Mouse (Mus musculus): Measurements from ENCODE around the gene Epn3. TPM values are rescaled to one million over a fixed set of nuclear protein-coding genes. Genes with fewer than 3 reads are reported as not detected.

Epn3 gene
- polyA plus RNA-seq (2015; fragmentation: Nextera tagmentation; extraction: Ambion mirVana), result 0.66 and 0.75 TPM in 2 replicates

GRCm38 (mm10) chr11:94499661-94500152 lies at the start of gene Epn3:
Gene Epn3 (minus strand): TSS chr11:94499974.
- Histone ChIP-seq H3K27me3 (peaks cover 11% of the 10 kb centered on the region; the same call in 1 of the 2 replicates), H3K36me3 (no peaks in the 10 kb centered on the region), H3K9ac (replicated peaks) (peak within 1 kb of the TSS; percentile 18; the same call in 1 of the 2 replicates), H3K4me3 (peak within 1 kb of the TSS; percentile 24), H3K4me2 (replicated peaks) (peak within 1 kb of the TSS; percentile 45), H3K9me3 (no peaks in the 10 kb centered on the region), H3K27ac (replicated peaks) (no peak within 1 kb of the TSS), H3K4me1 (peaks cover 23% of the 10 kb centered on the region)
- 2% methylated on average over 26 of the region's 26 CpGs for WGBS
- ATAC-seq (replicated peaks), result 0 out of 2 replicates have a peak, but pooled peaks have one; percentile 49

- peak within 1 kb of the TSS; percentile 86 for H3K27ac ChIP-seq (replicated peaks)
- H3K9me3 ChIP-seq, result no peaks in the 10 kb centered on the region
- 4% methylated on average over 49 of the region's 49 CpGs for WGBS
- H3K9ac ChIP-seq (replicated peaks), result peak within 1 kb of the TSS; percentile 76
- H3K27me3 ChIP-seq, result no peaks in the 10 kb centered on the region
- H3K4me3 ChIP-seq, result peak within 1 kb of the TSS; percentile 85
- ATAC-seq (replicated peaks), result peak; percentile 90
- H3K4me2 ChIP-seq (replicated peaks), result peak within 1 kb of the TSS; percentile 89
- H3K4me1 ChIP-seq, result peaks cover 15% of the 10 kb centered on the region
- H3K36me3 ChIP-seq, result no peaks in the 10 kb centered on the region
Measured at GRCm38 (mm10) chr11:94548888-94549690, 49.3 kb upstream of the Epn3 start, which contains the start of gene Rsad1. Gene Rsad1 (minus strand): TSS chr11:94549255.

GRCm38 (mm10) chr11:94548041-94548784 lies 48.4 kb upstream of the Epn3 start:
- Histone ChIP-seq H3K36me3 (no peaks in the 10 kb centered on the region), H3K4me3 (peak overlapping the region; percentile 85), H3K9ac (replicated peaks) (peak overlapping the region; percentile 76), H3K27me3 (no peaks in the 10 kb centered on the region), H3K27ac (replicated peaks) (peak overlapping the region; percentile 86), H3K4me2 (replicated peaks) (peak overlapping the region; percentile 89), H3K9me3 (no peaks in the 10 kb centered on the region), H3K4me1 (peaks cover 15% of the 10 kb centered on the region)
- 14% methylated on average over 24 of the region's 24 CpGs for WGBS
- ATAC-seq (replicated peaks), result peak; percentile 39

GRCm38 (mm10) chr11:94547271-94547670 lies 47.5 kb upstream of the Epn3 start:
- Histone ChIP-seq H3K36me3 (no peaks in the 10 kb centered on the region), H3K27ac (replicated peaks) (no peak overlapping the region), H3K4me1 (peaks cover 15% of the 10 kb centered on the region), H3K27me3 (no peaks in the 10 kb centered on the region), H3K4me3 (no peak overlapping the region), H3K9me3 (no peaks in the 10 kb centered on the region), H3K9ac (replicated peaks) (no peak overlapping the region), H3K4me2 (replicated peaks) (no peak overlapping the region)
- no peak for ATAC-seq (replicated peaks)
- 91% methylated on average over 6 of the region's 6 CpGs for WGBS

- ATAC-seq (replicated peaks), result no peak
- Histone ChIP-seq H3K27me3 (no peaks in the 10 kb centered on the region), H3K36me3 (no peaks in the 10 kb centered on the region; the same call in 1 of the 2 replicates), H3K4me1 (peaks cover 15% of the 10 kb centered on the region), H3K4me3 (no peak overlapping the region), H3K27ac (replicated peaks) (no peak overlapping the region), H3K9me3 (no peaks in the 10 kb centered on the region), H3K4me2 (replicated peaks) (no peak overlapping the region), H3K9ac (replicated peaks) (no peak overlapping the region)
- WGBS, result 96% methylated on average over 5 of the region's 5 CpGs
Measured at GRCm38 (mm10) chr11:94546381-94546780, 46.6 kb upstream of the Epn3 start.

- no peak for ATAC-seq (replicated peaks)
- no peaks in the 10 kb centered on the region for H3K9me3 ChIP-seq
- H3K4me1 ChIP-seq, result peaks cover 12% of the 10 kb centered on the region
- no peaks in the 10 kb centered on the region for H3K27me3 ChIP-seq
- WGBS, result 50% methylated on average over 18 of the region's 18 CpGs
- H3K9ac ChIP-seq (replicated peaks), result no peak overlapping the region
- no peaks in the 10 kb centered on the region; the same call in 1 of the 2 replicates for H3K36me3 ChIP-seq
- H3K4me3 ChIP-seq, result no peak overlapping the region
- no peak overlapping the region for H3K27ac ChIP-seq (replicated peaks)
- H3K4me2 ChIP-seq (replicated peaks), result peak overlapping the region; percentile 18
Measured at GRCm38 (mm10) chr11:94544422-94544821, 44.6 kb upstream of the Epn3 start.

GRCm38 (mm10) chr11:94543932-94544331 lies 44.2 kb upstream of the Epn3 start:
- 23% methylated on average over 9 of the region's 9 CpGs for WGBS
- no peaks in the 10 kb centered on the region; the same call in 1 of the 2 replicates for H3K36me3 ChIP-seq
- H3K27me3 ChIP-seq, result no peaks in the 10 kb centered on the region
- no peak overlapping the region for H3K9ac ChIP-seq (replicated peaks)
- no peaks in the 10 kb centered on the region for H3K9me3 ChIP-seq
- no peak overlapping the region for H3K27ac ChIP-seq (replicated peaks)
- ATAC-seq (replicated peaks), result no peak
- peaks cover 9% of the 10 kb centered on the region for H3K4me1 ChIP-seq
- peak overlapping the region; percentile 18 for H3K4me2 ChIP-seq (replicated peaks)
- H3K4me3 ChIP-seq, result no peak overlapping the region

GRCm38 (mm10) chr11:94543344-94543743 lies 43.6 kb upstream of the Epn3 start:
- Histone ChIP-seq H3K9me3 (no peaks in the 10 kb centered on the region), H3K4me2 (replicated peaks) (no peak overlapping the region), H3K9ac (replicated peaks) (no peak overlapping the region), H3K4me3 (no peak overlapping the region), H3K27ac (replicated peaks) (no peak overlapping the region), H3K27me3 (no peaks in the 10 kb centered on the region), H3K4me1 (peaks cover 5% of the 10 kb centered on the region), H3K36me3 (no peaks in the 10 kb centered on the region; the same call in 1 of the 2 replicates)
- ATAC-seq (replicated peaks), result no peak
- WGBS, result 88% methylated on average over 12 of the region's 12 CpGs

GRCm38 (mm10) chr11:94542400-94542799 lies 42.6 kb upstream of the Epn3 start:
- H3K27ac ChIP-seq (replicated peaks), result no peak overlapping the region
- WGBS, result 91% methylated on average over 4 of the region's 4 CpGs
- H3K9ac ChIP-seq (replicated peaks), result no peak overlapping the region
- no peak for ATAC-seq (replicated peaks)
- no peaks in the 10 kb centered on the region for H3K4me1 ChIP-seq
- H3K27me3 ChIP-seq, result no peaks in the 10 kb centered on the region
- H3K4me3 ChIP-seq, result no peak overlapping the region
- H3K4me2 ChIP-seq (replicated peaks), result no peak overlapping the region
- no peaks in the 10 kb centered on the region; the same call in 1 of the 2 replicates for H3K36me3 ChIP-seq
- no peaks in the 10 kb centered on the region for H3K9me3 ChIP-seq

GRCm38 (mm10) chr11:94539761-94540160 lies 40.0 kb upstream of the Epn3 start:
- no peaks in the 10 kb centered on the region for H3K9me3 ChIP-seq
- H3K27ac ChIP-seq (replicated peaks), result no peak overlapping the region
- H3K27me3 ChIP-seq, result no peaks in the 10 kb centered on the region
- no peak overlapping the region for H3K9ac ChIP-seq (replicated peaks)
- no peaks in the 10 kb centered on the region; the same call in 1 of the 2 replicates for H3K36me3 ChIP-seq
- H3K4me3 ChIP-seq, result no peak overlapping the region
- H3K4me1 ChIP-seq, result no peaks in the 10 kb centered on the region
- ATAC-seq (replicated peaks), result no peak
- 78% methylated on average over 7 of the region's 7 CpGs for WGBS
- H3K4me2 ChIP-seq (replicated peaks), result no peak overlapping the region

- WGBS, result 71% methylated on average over 8 of the region's 8 CpGs
- H3K4me3 ChIP-seq, result no peak overlapping the region
- H3K27me3 ChIP-seq, result no peaks in the 10 kb centered on the region
- no peak overlapping the region for H3K9ac ChIP-seq (replicated peaks)
- H3K9me3 ChIP-seq, result no peaks in the 10 kb centered on the region
- H3K4me1 ChIP-seq, result no peaks in the 10 kb centered on the region
- H3K36me3 ChIP-seq, result no peaks in the 10 kb centered on the region; the same call in 1 of the 2 replicates
- no peak overlapping the region for H3K4me2 ChIP-seq (replicated peaks)
- H3K27ac ChIP-seq (replicated peaks), result no peak overlapping the region
- no peak for ATAC-seq (replicated peaks)
Measured at GRCm38 (mm10) chr11:94538733-94539292, 39.0 kb upstream of the Epn3 start.
